Mouse (Mus musculus): ENCODE measurements around the gene Mcm6. TPM values are rescaled to one million over a fixed set of nuclear protein-coding genes. Genes with fewer than 3 reads are reported as not detected.

Gene Mcm6
- total RNA-seq (2023; ENCODE audit: inconsistent age) = 34.1 to 44.7 TPM (median 40.5 TPM) in 4 replicates

GRCm38 (mm10) chr1:128359554-128360376 lies at the start of gene Mcm6:
Gene Mcm6 (minus strand): TSS chr1:128359664.

GRCm38 (mm10) chr1:128328218-128328617 lies 31.2 kb downstream of the Mcm6 start, which contains the start of gene Lct:
Gene Lct (minus strand): TSS chr1:128328318.

Other genes starting within 250 kb of the Mcm6 start
- 70.9 to 78.2 TPM (median 75.4 TPM) in 4 replicates for gene Ubxn4, start 115.7 kb downstream of the Mcm6 start, total RNA-seq (2023; ENCODE audit: inconsistent age)
- 0.19 to 0.36 TPM (median 0.28 TPM) in 4 replicates for gene Lct, start 31.3 kb downstream of the Mcm6 start, total RNA-seq (2023; ENCODE audit: inconsistent age)
- 50.1 to 57.3 TPM (median 53.9 TPM) in 4 replicates for gene Dars, start 57.7 kb upstream of the Mcm6 start, total RNA-seq (2023; ENCODE audit: inconsistent age)
- 658 to 770 TPM (median 670 TPM) in 4 replicates for gene Cxcr4, start 232.6 kb upstream of the Mcm6 start, total RNA-seq (2023; ENCODE audit: inconsistent age)

Data from B cell, adult (primary cell).